Mouse (Mus musculus) urinary bladder, adult 18-20 months (tissue): ENCODE results near the gene Myo3b.

ENCODE experiments used
- DNase-seq, 2 experiments: peaks; one replicate each; pipeline ENCODE4 v3.0.0; 2022; ENCODE audit warnings: low spot score in 2 of 2, mixed read lengths in 2 of 2

Myo3b gene

GRCm38 (mm10) chr2:70278425-70279277 is 239.7 kb downstream of the Myo3b start:
- DNase-seq, result peak; percentile 2 to 14

GRCm38 (mm10) chr2:70284109-70284508 is 245.2 kb downstream of the Myo3b start:
- DNase-seq, result no peak

- no peak for DNase-seq
Measured at GRCm38 (mm10) chr2:70291063-70291462, 252.1 kb downstream of the Myo3b start.

- DNase-seq, result no peak
Measured at GRCm38 (mm10) chr2:70292776-70293175, 253.8 kb downstream of the Myo3b start.

GRCm38 (mm10) chr2:70302905-70303304 is 264.0 kb downstream of the Myo3b start:
- DNase-seq, result no peak

- no peak for DNase-seq
Measured at GRCm38 (mm10) chr2:70315125-70315524, 276.2 kb downstream of the Myo3b start.

GRCm38 (mm10) chr2:70315734-70316133 is 276.8 kb downstream of the Myo3b start:
- no peak for DNase-seq

GRCm38 (mm10) chr2:70317850-70318249 is 278.9 kb downstream of the Myo3b start:
- no peak for DNase-seq

- DNase-seq, result no peak
Measured at GRCm38 (mm10) chr2:70318861-70319555, 280.1 kb downstream of the Myo3b start.

- no peak for DNase-seq
Measured at GRCm38 (mm10) chr2:70322767-70323166, 283.8 kb downstream of the Myo3b start.

- DNase-seq, result no peak
Measured at GRCm38 (mm10) chr2:70327602-70328001, 288.7 kb downstream of the Myo3b start.

GRCm38 (mm10) chr2:70332905-70333304 is 294.0 kb downstream of the Myo3b start:
- no peak for DNase-seq

GRCm38 (mm10) chr2:70333553-70333952 is 294.6 kb downstream of the Myo3b start:
- DNase-seq, result no peak

- DNase-seq, result no peak
Measured at GRCm38 (mm10) chr2:70336551-70336950, 297.6 kb downstream of the Myo3b start.

- DNase-seq, result peak in 1 of 2 experiments; percentile 20
Measured at GRCm38 (mm10) chr2:70337208-70337611, 298.3 kb downstream of the Myo3b start.

- DNase-seq, result no peak
Measured at GRCm38 (mm10) chr2:70337869-70338268, 298.9 kb downstream of the Myo3b start.

- DNase-seq, result no peak
Measured at GRCm38 (mm10) chr2:70339061-70339460, 300.1 kb downstream of the Myo3b start.

- no peak for DNase-seq
Measured at GRCm38 (mm10) chr2:70339501-70339900, 300.6 kb downstream of the Myo3b start.

- no peak for DNase-seq
Measured at GRCm38 (mm10) chr2:70340224-70340623, 301.3 kb downstream of the Myo3b start.

- no peak for DNase-seq
Measured at GRCm38 (mm10) chr2:70345126-70345525, 306.2 kb downstream of the Myo3b start.

GRCm38 (mm10) chr2:70347511-70347910 is 308.6 kb downstream of the Myo3b start:
- no peak for DNase-seq

GRCm38 (mm10) chr2:70348793-70349553 is 310.0 kb downstream of the Myo3b start:
- DNase-seq, result no peak
